Mouse (Mus musculus) cerebellum, postnatal 36 days (tissue): ENCODE results near the gene Gm49352.
"Not testable (repeated sequence)": the region's sequence is repeated elsewhere in the genome, so short reads cannot be mapped to it uniquely, and the experiment has no call there.

ENCODE experiments used
- DNase-seq, 2 experiments: peaks; one replicate each; pipeline ENCODE4 v3.0.0; 2021 to 2022; ENCODE audit warnings: mixed read lengths in 2 of 2

Gm49352 gene

DNA sequence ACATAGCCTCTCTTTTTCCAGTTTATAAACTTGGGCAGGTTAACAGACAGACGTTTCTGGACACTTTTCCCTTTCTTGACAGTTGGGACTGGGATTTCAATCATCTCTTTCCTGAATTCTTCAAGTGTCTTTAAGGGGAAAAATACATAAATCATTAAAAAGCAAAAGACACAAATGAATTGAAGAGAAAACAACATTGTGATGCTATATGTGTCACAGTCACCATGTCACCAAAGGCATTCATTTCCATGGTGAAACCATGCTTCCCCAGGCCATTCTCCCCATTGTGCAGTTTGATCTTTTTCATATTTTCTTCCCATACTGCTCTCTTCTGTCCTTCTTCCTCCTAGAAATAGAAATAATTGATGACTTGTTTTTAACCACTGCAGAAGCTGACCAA lies at the start of gene Gm49352:
Gene Gm49352, minus strand, starts transcription at position 101 of the 400 bp plus-strand sequence.
- not testable (repeated sequence) for DNase-seq

DNA sequence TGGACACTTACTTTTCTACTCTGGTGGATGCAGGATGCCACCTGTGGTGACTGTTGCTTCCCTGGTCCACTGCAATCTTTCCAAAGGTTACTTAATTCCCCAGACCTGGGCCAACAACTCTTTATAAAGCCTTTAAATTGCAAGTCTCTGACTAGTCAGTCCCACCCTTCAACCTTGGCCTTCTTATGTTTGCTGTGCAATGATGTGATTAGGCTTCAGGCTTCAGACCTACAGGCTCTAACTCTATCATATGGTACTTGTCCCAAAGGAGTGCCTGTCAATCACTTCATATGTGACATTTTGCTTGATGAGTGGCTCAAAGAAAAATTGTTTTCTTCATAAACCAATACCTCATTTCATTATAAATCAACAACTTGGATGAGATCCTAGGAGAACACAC lies 2.1 kb upstream of the Gm49352 start, which contains the start of gene Cts3:
Gene Cts3, minus strand, starts transcription at position 101 of the 400 bp plus-strand sequence.
- no peak for DNase-seq

DNA sequence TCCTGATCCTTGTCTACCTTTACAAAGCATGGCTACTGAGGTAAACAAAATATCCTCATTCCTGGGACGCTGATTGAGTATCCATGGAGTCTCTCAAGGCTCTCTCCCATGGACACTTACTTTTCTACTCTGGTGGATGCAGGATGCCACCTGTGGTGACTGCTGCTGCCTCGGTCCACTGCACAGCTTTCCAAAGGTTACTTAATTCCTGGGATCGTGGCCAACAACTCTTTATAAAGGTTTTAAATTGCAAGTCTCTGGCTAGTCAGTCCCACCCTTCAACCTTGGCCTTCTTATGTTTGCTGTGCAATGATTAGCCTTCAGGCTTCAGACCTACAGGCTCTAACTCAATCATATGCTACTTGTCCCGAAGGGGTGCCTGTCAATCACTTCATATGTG lies 26.3 kb downstream of the Gm49352 start, which contains the start of gene Ctsm:
Gene Ctsm, minus strand, starts transcription at position 209 of the 400 bp plus-strand sequence.
- DNase-seq = no peak
